Mouse (Mus musculus): ENCODE results near the gene Irs2.

Gene Irs2

GRCm38 (mm10) chr8:10993582-10994216 lies 14.6 kb downstream of the Irs2 start:
- in situ Hi-C loops (cut with MboI; ENCODE audit: unreplicated experiment in 2 of 2), result no loop called here

- in situ Hi-C loops (cut with MboI; ENCODE audit: unreplicated experiment in 2 of 2), result no loop called here
Measured at GRCm38 (mm10) chr8:10992081-10992480, 16.2 kb downstream of the Irs2 start.

- in situ Hi-C loops (cut with MboI; ENCODE audit: unreplicated experiment in 2 of 2), result no loop called here
Measured at GRCm38 (mm10) chr8:10991323-10991722, 16.9 kb downstream of the Irs2 start.

GRCm38 (mm10) chr8:10990421-10991110 lies 17.7 kb downstream of the Irs2 start:
- in situ Hi-C loops (cut with MboI; ENCODE audit: unreplicated experiment in 2 of 2), result no loop called here

- in situ Hi-C loops (cut with MboI; ENCODE audit: unreplicated experiment in 2 of 2), result no loop called here
Measured at GRCm38 (mm10) chr8:10989946-10990345, 18.3 kb downstream of the Irs2 start.

- in situ Hi-C loops (cut with MboI; ENCODE audit: unreplicated experiment in 2 of 2), result no loop called here
Measured at GRCm38 (mm10) chr8:10986638-10987037, 21.6 kb downstream of the Irs2 start.

- in situ Hi-C loops (cut with MboI; ENCODE audit: unreplicated experiment in 2 of 2), result no loop called here
Measured at GRCm38 (mm10) chr8:10985064-10985463, 23.2 kb downstream of the Irs2 start.

- in situ Hi-C loops (cut with MboI; ENCODE audit: unreplicated experiment in 2 of 2), result no loop called here
Measured at GRCm38 (mm10) chr8:10980876-10981275, 27.4 kb downstream of the Irs2 start.

GRCm38 (mm10) chr8:10979916-10980315 lies 28.3 kb downstream of the Irs2 start:
- in situ Hi-C loops (cut with MboI; ENCODE audit: unreplicated experiment in 2 of 2), result no loop called here

GRCm38 (mm10) chr8:10979196-10979794 lies 29.0 kb downstream of the Irs2 start:
- in situ Hi-C loops (cut with MboI; ENCODE audit: unreplicated experiment in 2 of 2), result no loop called here

GRCm38 (mm10) chr8:10978377-10978776 lies 29.9 kb downstream of the Irs2 start:
- in situ Hi-C loops (cut with MboI; ENCODE audit: unreplicated experiment in 2 of 2), result no loop called here

GRCm38 (mm10) chr8:10977742-10978376 lies 30.4 kb downstream of the Irs2 start:
- in situ Hi-C loops (cut with MboI; ENCODE audit: unreplicated experiment in 2 of 2), result no loop called here

GRCm38 (mm10) chr8:10974659-10975058 lies 33.6 kb downstream of the Irs2 start:
- in situ Hi-C loops (cut with MboI; ENCODE audit: unreplicated experiment in 2 of 2), result no loop called here

GRCm38 (mm10) chr8:10974126-10974525 lies 34.1 kb downstream of the Irs2 start:
- in situ Hi-C loops (cut with MboI; ENCODE audit: unreplicated experiment in 2 of 2), result no loop called here

- in situ Hi-C loops (cut with MboI; ENCODE audit: unreplicated experiment in 2 of 2), result no loop called here
Measured at GRCm38 (mm10) chr8:10972851-10973452, 35.3 kb downstream of the Irs2 start.

GRCm38 (mm10) chr8:10971984-10972383 lies 36.3 kb downstream of the Irs2 start:
- in situ Hi-C loops (cut with MboI; ENCODE audit: unreplicated experiment in 2 of 2), result no loop called here

GRCm38 (mm10) chr8:10971509-10971908 lies 36.7 kb downstream of the Irs2 start:
- in situ Hi-C loops (cut with MboI; ENCODE audit: unreplicated experiment in 2 of 2), result no loop called here

- in situ Hi-C loops (cut with MboI; ENCODE audit: unreplicated experiment in 2 of 2), result no loop called here
Measured at GRCm38 (mm10) chr8:10970496-10971456, 37.5 kb downstream of the Irs2 start.

GRCm38 (mm10) chr8:10968687-10969086 lies 39.6 kb downstream of the Irs2 start:
- in situ Hi-C loops (cut with MboI; ENCODE audit: unreplicated experiment in 2 of 2), result no loop called here

Measured in v-Abl transformed pro-B cells (cell line).